Mouse (Mus musculus): ENCODE measurements around the gene March7. TPM values are rescaled to one million over a fixed set of nuclear protein-coding genes. Genes with fewer than 3 reads are reported as not detected.

March7 gene
- polyA plus RNA-seq, 2 experiments, result 12.1 to 19.9 TPM

DNA sequence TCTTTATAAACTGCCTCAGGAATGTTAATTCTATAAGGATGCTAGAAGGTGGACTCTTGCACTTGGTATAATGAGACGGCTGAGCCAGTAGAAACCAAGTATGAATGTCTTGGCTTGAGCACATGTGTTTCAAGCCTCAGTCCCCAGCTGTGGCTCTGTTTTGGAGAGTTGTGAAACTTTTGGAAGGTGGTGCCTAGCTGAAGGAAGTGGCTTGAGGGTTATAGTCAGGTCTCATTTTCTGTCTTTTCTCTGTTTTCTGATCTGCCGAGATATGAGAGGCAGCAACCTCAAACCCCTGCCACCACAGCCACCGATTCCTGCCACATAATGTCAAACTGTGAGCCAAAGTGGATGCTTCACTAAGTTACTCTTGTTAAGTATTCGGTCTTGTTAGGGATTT is 68.9 kb downstream of the March7 start:
- Histone ChIP-seq H3K36me3 (replicated peaks; ENCODE audit: control insufficient read depth, insufficient read depth, low read depth) (no peaks in the 10 kb centered on the region), H3K9ac (replicated peaks) (no peak overlapping the region), H3K4me1 (replicated peaks; ENCODE audit: control insufficient read depth in 2 of 2, insufficient read depth in 2 of 2, low read length in 1 of 2) (no peaks in the 10 kb centered on the region), H3K27me3 (ENCODE audit: control insufficient read depth, insufficient read depth, low read length) (peaks cover 9% of the 10 kb centered on the region), H3K4me2 (ENCODE audit: low read depth) (no peak overlapping the region), H3K27ac (no peak overlapping the region), H3K9me3 (ENCODE audit: control insufficient read depth, low read length) (no peaks in the 10 kb centered on the region), H3K4me3 (ENCODE audit: insufficient read depth in 1 of 2, low read depth in 2 of 2, low read length in 2 of 2) (no peak overlapping the region)
- WGBS (ENCODE audit: insufficient replicate concordance), result 40% methylated on average over 4 of the region's 4 CpGs
- TF ChIP-seq EP300 (IDR thresholded peaks at IDR 0.05; ENCODE audit: low read depth) (no peak), CTCF (IDR thresholded peaks at IDR 0.05; ENCODE audit: low read depth) (no peak)
- ATAC-seq (ENCODE audit: insufficient read depth) (no peak), DNase-seq (ENCODE audit: low read depth in 3 of 3, low spot score in 3 of 3) (no peak)

DNA sequence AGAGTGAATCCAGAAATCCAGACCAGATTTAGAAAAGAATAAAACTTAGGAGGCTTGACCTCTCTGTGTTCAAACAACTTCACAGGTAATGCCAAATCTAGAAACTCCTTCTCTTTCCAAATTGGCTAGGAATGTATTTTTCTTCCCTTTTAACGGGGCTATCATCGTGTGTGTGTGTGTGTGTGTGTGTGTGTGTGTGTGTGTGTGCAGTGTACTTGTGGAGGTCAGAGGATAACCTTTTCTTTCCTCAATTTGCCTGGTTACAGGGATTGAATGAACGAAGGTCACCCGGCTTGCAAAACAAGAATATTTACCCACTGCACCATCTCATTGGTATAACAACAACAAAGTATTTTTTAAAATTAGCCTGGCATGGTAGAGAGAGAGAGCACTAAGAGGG is 72.9 kb downstream of the March7 start:
- no peak for TF ChIP-seq CTCF (IDR thresholded peaks at IDR 0.05; ENCODE audit: low read depth)
- TF ChIP-seq EP300 (IDR thresholded peaks at IDR 0.05; ENCODE audit: low read depth), result no peak
- no peaks in the 10 kb centered on the region for H3K9me3 ChIP-seq (ENCODE audit: control insufficient read depth, low read length)
- no peaks in the 10 kb centered on the region for H3K36me3 ChIP-seq (replicated peaks; ENCODE audit: control insufficient read depth, insufficient read depth, low read depth)
- H3K4me2 ChIP-seq (ENCODE audit: low read depth), result peak overlapping the region; percentile 60
- H3K4me3 ChIP-seq (ENCODE audit: insufficient read depth in 1 of 2, low read depth in 2 of 2, low read length in 2 of 2), result peak overlapping the region; percentile 32 to 47; a peak in 3 of 4 replicates
- no peak overlapping the region for H3K9ac ChIP-seq (replicated peaks)
- ATAC-seq (ENCODE audit: insufficient read depth) (no peak), DNase-seq (ENCODE audit: low read depth in 3 of 3, low spot score in 3 of 3) (no peak)
- no peaks in the 10 kb centered on the region for H3K4me1 ChIP-seq (replicated peaks; ENCODE audit: control insufficient read depth in 2 of 2, insufficient read depth in 2 of 2, low read length in 1 of 2)
- WGBS (ENCODE audit: insufficient replicate concordance), result 65% methylated on average over 4 of the region's 4 CpGs
- H3K27ac ChIP-seq, result no peak overlapping the region
- H3K27me3 ChIP-seq (ENCODE audit: control insufficient read depth, insufficient read depth, low read length), result peaks cover 18% of the 10 kb centered on the region

DNA sequence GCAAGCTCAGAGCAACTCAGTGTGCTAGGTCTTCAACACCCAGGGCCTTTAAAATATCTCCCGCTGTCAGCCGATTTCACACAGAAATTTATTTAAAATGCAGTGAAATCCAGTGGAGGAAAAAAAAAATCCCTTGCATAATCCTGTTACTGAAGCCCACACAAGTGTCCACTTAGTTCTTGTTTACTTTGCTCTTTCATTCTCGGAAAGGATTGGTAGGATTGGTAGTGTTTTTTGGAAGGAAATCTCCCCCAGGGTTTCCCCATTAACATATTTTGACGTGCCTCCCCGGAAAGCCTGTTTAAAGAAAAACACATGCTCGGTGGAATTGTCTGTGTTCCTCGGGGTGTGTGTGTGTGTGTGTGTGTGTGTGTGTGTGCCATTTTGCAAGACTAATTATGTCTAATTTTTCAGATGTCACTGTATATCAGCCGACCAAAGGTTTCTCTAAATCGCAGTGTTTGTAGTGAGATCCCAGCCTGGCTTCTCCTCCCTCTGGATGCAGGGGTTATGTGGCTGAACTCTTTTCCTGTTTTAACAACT is 73.6 kb downstream of the March7 start:
- H3K9ac ChIP-seq (replicated peaks), result no peak overlapping the region
- ATAC-seq (ENCODE audit: insufficient read depth) (no peak), DNase-seq (ENCODE audit: low read depth in 3 of 3, low spot score in 3 of 3) (no peak)
- H3K27ac ChIP-seq, result no peak overlapping the region
- H3K9me3 ChIP-seq (ENCODE audit: control insufficient read depth, low read length), result no peaks in the 10 kb centered on the region
- H3K4me2 ChIP-seq (ENCODE audit: low read depth), result peak overlapping the region; percentile 60
- H3K27me3 ChIP-seq (ENCODE audit: control insufficient read depth, insufficient read depth, low read length), result peaks cover 18% of the 10 kb centered on the region
- H3K4me3 ChIP-seq (ENCODE audit: insufficient read depth in 1 of 2, low read depth in 2 of 2, low read length in 2 of 2), result peak overlapping the region; percentile 45 to 47
- WGBS (ENCODE audit: insufficient replicate concordance), result 21% methylated on average over 9 of the region's 9 CpGs
- no peaks in the 10 kb centered on the region for H3K4me1 ChIP-seq (replicated peaks; ENCODE audit: control insufficient read depth in 2 of 2, insufficient read depth in 2 of 2, low read length in 1 of 2)
- H3K36me3 ChIP-seq (replicated peaks; ENCODE audit: control insufficient read depth, insufficient read depth, low read depth), result no peaks in the 10 kb centered on the region
- TF ChIP-seq EP300 (IDR thresholded peaks at IDR 0.05; ENCODE audit: low read depth) (no peak), CTCF (IDR thresholded peaks at IDR 0.05; ENCODE audit: low read depth) (no peak)

DNA sequence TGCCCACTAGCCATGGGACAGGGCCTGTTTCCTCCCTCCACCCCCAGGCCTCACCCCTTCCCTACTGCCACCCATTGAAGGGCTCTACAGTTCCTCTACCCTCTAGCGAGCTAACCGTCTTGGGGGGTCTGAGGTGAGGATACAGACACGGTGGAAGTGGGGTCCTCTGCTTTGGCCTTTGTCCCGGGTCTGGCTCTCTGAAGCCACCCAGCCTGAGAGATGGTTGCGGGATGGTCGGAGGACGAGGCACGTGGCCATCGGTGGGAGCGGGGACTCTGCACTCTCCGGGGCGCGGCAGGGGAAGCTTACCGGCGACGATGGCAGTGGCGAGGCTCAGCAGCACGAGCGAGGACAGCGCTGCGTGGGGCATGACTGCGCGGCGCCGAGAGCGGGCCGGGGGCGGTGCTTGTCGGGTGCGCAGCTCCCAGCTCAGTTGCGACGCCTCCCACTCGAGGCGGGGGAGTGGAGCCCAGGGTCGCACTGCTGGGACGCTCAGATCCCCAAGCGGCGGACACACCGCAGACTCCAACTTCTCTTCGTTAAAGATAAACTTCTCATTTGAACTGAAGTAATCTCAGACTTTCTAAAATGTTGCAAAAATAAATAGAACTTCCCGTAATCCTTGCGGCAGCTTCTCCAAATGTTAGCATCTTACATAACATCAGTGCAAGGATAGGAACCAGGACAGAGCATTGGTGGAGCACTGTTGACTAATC is 74.2 kb downstream of the March7 start:
- peak overlapping the region; percentile 52 for H3K27ac ChIP-seq
- no peaks in the 10 kb centered on the region for H3K9me3 ChIP-seq (ENCODE audit: control insufficient read depth, low read length)
- H3K36me3 ChIP-seq (replicated peaks; ENCODE audit: control insufficient read depth, insufficient read depth, low read depth), result no peaks in the 10 kb centered on the region
- peak overlapping the region; percentile 16; the same call in 1 of the 2 replicates for H3K9ac ChIP-seq (replicated peaks)
- peak; percentile 64; the same call in 1 of the 2 replicates for ATAC-seq (ENCODE audit: insufficient read depth)
- WGBS (ENCODE audit: insufficient replicate concordance), result 2% methylated on average over 42 of the region's 42 CpGs
- peaks cover 18% of the 10 kb centered on the region for H3K27me3 ChIP-seq (ENCODE audit: control insufficient read depth, insufficient read depth, low read length)
- no peak for DNase-seq (ENCODE audit: low read depth in 3 of 3, low spot score in 3 of 3)
- TF ChIP-seq CTCF (IDR thresholded peaks at IDR 0.05; ENCODE audit: low read depth) (no peak), EP300 (IDR thresholded peaks at IDR 0.05; ENCODE audit: low read depth) (no peak)
- H3K4me2 ChIP-seq (ENCODE audit: low read depth), result peak overlapping the region; percentile 60
- no peaks in the 10 kb centered on the region; a peak in 1 of 4 replicates for H3K4me1 ChIP-seq (replicated peaks; ENCODE audit: control insufficient read depth in 2 of 2, insufficient read depth in 2 of 2, low read length in 1 of 2)
- H3K4me3 ChIP-seq (ENCODE audit: insufficient read depth in 1 of 2, low read depth in 2 of 2, low read length in 2 of 2), result peak overlapping the region; percentile 45 to 47

DNA sequence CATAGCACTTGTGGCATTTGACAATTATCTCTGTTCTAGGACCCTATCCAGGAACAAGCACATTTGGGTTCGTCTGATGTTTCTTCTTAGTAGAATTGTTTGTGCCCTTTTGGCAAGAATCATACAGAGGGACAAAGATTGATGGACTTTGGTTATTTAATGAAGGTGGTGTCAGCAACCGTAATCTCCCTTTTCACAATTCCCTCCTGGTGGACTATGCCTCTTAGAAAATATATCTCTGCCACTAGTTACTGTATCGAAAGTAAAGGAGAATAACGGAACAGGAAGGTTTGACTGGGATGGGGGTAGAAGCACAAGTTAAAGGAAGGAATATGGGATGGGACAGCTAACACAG is 74.8 kb downstream of the March7 start, which contains the start of gene Cd302:
Gene Cd302 (minus strand): TSS at position 22 of the 355 bp plus-strand sequence.
- Histone ChIP-seq H3K9me3 (ENCODE audit: control insufficient read depth, low read length) (no peaks in the 10 kb centered on the region), H3K27ac (peak within 1 kb of the TSS; percentile 52), H3K36me3 (replicated peaks; ENCODE audit: control insufficient read depth, insufficient read depth, low read depth) (no peaks in the 10 kb centered on the region), H3K4me1 (replicated peaks; ENCODE audit: control insufficient read depth in 2 of 2, insufficient read depth in 2 of 2, low read length in 1 of 2) (no peaks in the 10 kb centered on the region; a peak in 1 of 4 replicates), H3K27me3 (ENCODE audit: control insufficient read depth, insufficient read depth, low read length) (peaks cover 18% of the 10 kb centered on the region), H3K4me3 (ENCODE audit: insufficient read depth in 1 of 2, low read depth in 2 of 2, low read length in 2 of 2) (peak within 1 kb of the TSS; percentile 45 to 47), H3K9ac (replicated peaks) (peak within 1 kb of the TSS; percentile 16; the same call in 1 of the 2 replicates), H3K4me2 (ENCODE audit: low read depth) (peak within 1 kb of the TSS; percentile 60)
- DNase-seq (ENCODE audit: low read depth in 3 of 3, low spot score in 3 of 3) (no peak), ATAC-seq (ENCODE audit: insufficient read depth) (no peak)
- TF ChIP-seq CTCF (IDR thresholded peaks at IDR 0.05; ENCODE audit: low read depth) (no peak), EP300 (IDR thresholded peaks at IDR 0.05; ENCODE audit: low read depth) (no peak)
- WGBS (ENCODE audit: insufficient replicate concordance), result 35% methylated on average over 4 of the region's 4 CpGs
